Mouse (Mus musculus): ENCODE measurements around the gene Gm10424.
"Not testable (repeated sequence)": the region's sequence is repeated elsewhere in the genome, so short reads cannot be mapped to it uniquely, and the experiment has no call there.

The Gm10424 gene

GRCm38 (mm10) chr5:95272668-95273067, at the start of gene Gm10424:
Gene Gm10424 (minus strand): TSS chr5:95272768.
- DNase-seq, result not testable (repeated sequence)

DNA sequence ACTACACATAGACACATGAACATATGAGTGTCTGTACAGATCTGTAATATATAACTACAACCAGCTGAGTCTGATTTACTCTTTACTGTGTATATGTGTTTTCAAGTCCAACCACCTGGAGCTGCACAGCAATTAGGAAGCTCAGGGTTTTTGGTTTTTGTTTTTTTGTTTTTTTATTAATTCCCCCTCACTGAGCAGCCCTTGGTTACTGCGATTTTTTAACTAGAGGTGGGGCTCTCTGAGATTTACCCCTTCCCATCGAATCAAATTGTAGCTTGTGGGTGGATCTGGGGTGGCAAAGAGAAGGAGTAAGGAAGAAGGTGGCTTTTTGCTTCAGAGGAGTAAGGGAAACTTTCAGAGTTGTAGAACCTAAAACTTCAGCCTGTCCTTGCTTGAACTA, 33.0 kb upstream of the Gm10424 start, which contains the start of gene Gm3259:
Gene Gm3259, plus strand, starts transcription at position 301 of the 400 bp plus-strand sequence.
- DNase-seq, result not testable (repeated sequence)

Data from thymus, postnatal 36 days (tissue).